Mouse (Mus musculus): ENCODE data around the gene Olfr112. TPM values are rescaled to one million over a fixed set of nuclear protein-coding genes. Genes with fewer than 3 reads are reported as not detected.
"Not testable (repeated sequence)": the region's sequence is repeated elsewhere in the genome, so short reads cannot be mapped to it uniquely, and the experiment has no call there.

Olfr112 gene
- not detected in 2 replicates for polyA plus RNA-seq (2014; fragmentation: Nextera tagmentation; extraction: Ambion mirVana)

GRCm38 (mm10) chr17:37569351-37569750 lies at the start of gene Olfr112:
Gene Olfr112 (minus strand): TSS chr17:37569451.
- ATAC-seq (replicated peaks; ENCODE audit: insufficient number of reproducible peaks, low FRiP score, low TSS enrichment) = no peak
- Histone ChIP-seq H3K27me3 (ENCODE audit: control insufficient read depth, insufficient read depth, low read length) (no peaks in the 10 kb centered on the region), H3K9ac (ENCODE audit: low read depth, low read length) (no peak within 1 kb of the TSS), H3K27ac (ENCODE audit: low read depth, low read length) (no peak within 1 kb of the TSS), H3K4me2 (no peak within 1 kb of the TSS), H3K4me3 (ENCODE audit: low read depth, low read length) (no peak within 1 kb of the TSS), H3K36me3 (ENCODE audit: control insufficient read depth, insufficient read depth, low read length) (no peaks in the 10 kb centered on the region), H3K9me3 (replicated peaks; ENCODE audit: control insufficient read depth, low read length) (no peaks in the 10 kb centered on the region), H3K4me1 (ENCODE audit: control insufficient read depth, insufficient read depth, low read length) (no peaks in the 10 kb centered on the region)

DNA sequence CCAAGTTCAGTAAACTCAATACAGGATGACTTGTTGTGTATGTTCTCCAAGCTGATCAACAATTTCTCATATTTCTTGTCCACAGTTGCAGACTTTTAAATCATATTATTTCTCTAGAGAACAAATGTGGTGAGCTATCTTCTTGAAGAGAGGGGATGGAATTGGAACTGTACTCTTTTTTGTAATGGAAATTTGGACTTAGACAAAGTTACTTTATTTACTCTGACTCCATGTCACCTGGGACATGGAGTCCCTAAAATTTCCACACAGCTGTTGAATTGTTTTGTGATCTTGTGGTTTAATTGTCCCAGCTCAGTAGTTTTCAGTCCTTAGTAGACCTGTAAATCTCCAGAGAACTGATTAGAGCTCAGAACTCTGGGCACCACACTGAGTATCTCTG lies 23.4 kb upstream of the Olfr112 start, which contains the start of gene Olfr114:
Olfr114 (minus strand) TSS at position 101 of the 400 bp plus-strand sequence.
- Histone ChIP-seq H3K4me1 (ENCODE audit: control insufficient read depth, insufficient read depth, low read length) (no peaks in the 10 kb centered on the region), H3K27me3 (ENCODE audit: control insufficient read depth, insufficient read depth, low read length) (no peaks in the 10 kb centered on the region), H3K4me2 (no peak within 1 kb of the TSS), H3K9ac (ENCODE audit: low read depth, low read length) (no peak within 1 kb of the TSS), H3K36me3 (ENCODE audit: control insufficient read depth, insufficient read depth, low read length) (no peaks in the 10 kb centered on the region), H3K27ac (ENCODE audit: low read depth, low read length) (no peak within 1 kb of the TSS), H3K4me3 (ENCODE audit: low read depth, low read length) (no peak within 1 kb of the TSS), H3K9me3 (replicated peaks; ENCODE audit: control insufficient read depth, low read length) (no peaks in the 10 kb centered on the region)
- no peak for ATAC-seq (replicated peaks; ENCODE audit: insufficient number of reproducible peaks, low FRiP score, low TSS enrichment)

DNA sequence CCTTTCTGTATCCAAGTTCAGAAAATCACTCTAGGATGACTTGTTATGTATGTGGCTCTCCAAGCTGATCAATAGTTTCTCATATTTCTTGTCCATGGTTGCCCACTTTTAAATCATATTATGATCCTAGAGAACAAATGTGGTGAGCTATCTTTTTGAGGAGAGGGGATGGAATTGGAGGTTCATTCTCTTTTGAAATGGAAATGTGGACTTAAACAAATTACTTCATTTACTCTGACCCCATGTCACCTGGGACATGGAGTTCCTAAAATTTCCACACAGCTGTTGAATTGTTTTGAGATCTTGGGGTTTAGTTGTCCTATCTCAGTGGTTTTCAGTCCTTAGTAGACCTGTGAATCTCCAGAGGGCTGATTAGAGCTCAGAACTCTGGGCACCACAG lies 8.3 kb upstream of the Olfr112 start, which contains the start of gene Olfr113:
Olfr113 (minus strand) TSS at position 101 of the 400 bp plus-strand sequence.
- Histone ChIP-seq H3K27ac (ENCODE audit: low read depth, low read length) (no peak within 1 kb of the TSS), H3K4me3 (ENCODE audit: low read depth, low read length) (no peak within 1 kb of the TSS), H3K4me1 (ENCODE audit: control insufficient read depth, insufficient read depth, low read length) (no peaks in the 10 kb centered on the region), H3K27me3 (ENCODE audit: control insufficient read depth, insufficient read depth, low read length) (no peaks in the 10 kb centered on the region), H3K9ac (ENCODE audit: low read depth, low read length) (no peak within 1 kb of the TSS), H3K36me3 (ENCODE audit: control insufficient read depth, insufficient read depth, low read length) (no peaks in the 10 kb centered on the region), H3K4me2 (no peak within 1 kb of the TSS), H3K9me3 (replicated peaks; ENCODE audit: control insufficient read depth, low read length) (no peaks in the 10 kb centered on the region)
- ATAC-seq (replicated peaks; ENCODE audit: insufficient number of reproducible peaks, low FRiP score, low TSS enrichment) = no peak

DNA sequence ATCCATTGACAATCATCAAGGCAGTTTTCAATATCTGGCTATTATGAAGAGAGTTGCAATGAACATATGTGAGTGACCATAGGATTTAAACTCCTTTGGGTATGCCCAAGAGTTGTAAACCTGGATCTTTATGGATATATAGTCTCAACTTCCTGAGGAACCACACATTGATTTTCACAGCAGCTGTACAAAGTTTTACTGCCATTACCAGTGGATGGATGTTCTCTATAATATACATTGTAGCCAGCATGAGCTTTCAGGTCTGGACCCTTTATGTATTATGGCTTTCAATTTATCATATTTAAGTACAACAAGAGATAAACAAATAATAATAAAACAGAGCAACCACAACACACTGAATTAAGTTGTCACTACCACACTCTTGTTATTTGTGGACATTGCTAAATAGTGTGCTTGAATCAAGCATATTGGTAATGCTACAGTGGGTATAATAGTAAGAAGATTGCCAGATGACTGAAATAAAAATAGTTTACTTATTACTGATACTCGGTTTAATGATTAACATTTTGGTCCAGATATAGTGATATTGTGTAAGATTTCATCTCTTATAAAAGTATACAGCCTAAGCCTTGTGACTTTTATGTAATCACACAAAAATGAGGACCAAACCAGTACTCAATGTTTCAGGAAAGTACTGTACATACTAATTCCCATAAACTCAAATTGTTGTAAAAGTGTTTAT lies 10.2 kb downstream of the Olfr112 start:
- no peaks in the 10 kb centered on the region for H3K36me3 ChIP-seq (ENCODE audit: control insufficient read depth, insufficient read depth, low read length)
- no peak overlapping the region for H3K4me2 ChIP-seq
- no peaks in the 10 kb centered on the region for H3K9me3 ChIP-seq (replicated peaks; ENCODE audit: control insufficient read depth, low read length)
- ATAC-seq (replicated peaks; ENCODE audit: insufficient number of reproducible peaks, low FRiP score, low TSS enrichment) = no peak
- H3K9ac ChIP-seq (ENCODE audit: low read depth, low read length) = no peak overlapping the region
- H3K27me3 ChIP-seq (ENCODE audit: control insufficient read depth, insufficient read depth, low read length) = no peaks in the 10 kb centered on the region
- 56% methylated on average over 1 of the region's 1 CpGs for WGBS (ENCODE audit: insufficient replicate concordance)
- H3K27ac ChIP-seq (ENCODE audit: low read depth, low read length) = no peak overlapping the region
- no peak overlapping the region for H3K4me3 ChIP-seq (ENCODE audit: low read depth, low read length)
- no peaks in the 10 kb centered on the region for H3K4me1 ChIP-seq (ENCODE audit: control insufficient read depth, insufficient read depth, low read length)

DNA sequence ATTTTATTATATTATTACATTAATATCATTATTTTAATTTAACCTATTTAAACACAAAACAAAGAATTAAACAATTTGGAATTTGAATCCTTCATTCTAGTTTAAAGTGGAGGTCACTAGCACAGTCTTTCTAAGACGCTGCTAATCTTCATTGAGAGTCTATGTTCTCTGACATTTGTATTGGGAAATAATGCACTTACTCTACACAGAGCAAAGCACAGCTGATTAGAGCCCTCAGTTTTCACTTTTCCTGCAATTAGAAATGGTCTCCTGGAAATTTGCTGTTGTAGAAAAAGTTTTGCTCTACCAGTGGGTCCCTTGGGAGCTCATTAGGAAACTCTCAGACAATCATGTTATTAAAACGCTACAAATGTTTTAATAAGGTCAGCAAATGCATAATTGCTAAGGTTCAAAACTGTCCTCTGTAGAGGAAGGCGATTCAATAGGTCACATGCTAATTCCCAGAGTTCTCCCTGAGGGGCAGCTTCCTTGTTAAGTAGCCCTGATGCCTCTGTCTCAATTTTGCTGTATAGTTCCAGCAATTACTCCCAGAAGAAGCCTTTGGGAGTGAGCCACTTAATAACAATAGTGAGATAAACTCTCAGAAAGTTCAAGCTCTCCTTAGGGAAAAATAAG lies 25.3 kb downstream of the Olfr112 start:
- no peaks in the 10 kb centered on the region for H3K36me3 ChIP-seq (ENCODE audit: control insufficient read depth, insufficient read depth, low read length)

DNA sequence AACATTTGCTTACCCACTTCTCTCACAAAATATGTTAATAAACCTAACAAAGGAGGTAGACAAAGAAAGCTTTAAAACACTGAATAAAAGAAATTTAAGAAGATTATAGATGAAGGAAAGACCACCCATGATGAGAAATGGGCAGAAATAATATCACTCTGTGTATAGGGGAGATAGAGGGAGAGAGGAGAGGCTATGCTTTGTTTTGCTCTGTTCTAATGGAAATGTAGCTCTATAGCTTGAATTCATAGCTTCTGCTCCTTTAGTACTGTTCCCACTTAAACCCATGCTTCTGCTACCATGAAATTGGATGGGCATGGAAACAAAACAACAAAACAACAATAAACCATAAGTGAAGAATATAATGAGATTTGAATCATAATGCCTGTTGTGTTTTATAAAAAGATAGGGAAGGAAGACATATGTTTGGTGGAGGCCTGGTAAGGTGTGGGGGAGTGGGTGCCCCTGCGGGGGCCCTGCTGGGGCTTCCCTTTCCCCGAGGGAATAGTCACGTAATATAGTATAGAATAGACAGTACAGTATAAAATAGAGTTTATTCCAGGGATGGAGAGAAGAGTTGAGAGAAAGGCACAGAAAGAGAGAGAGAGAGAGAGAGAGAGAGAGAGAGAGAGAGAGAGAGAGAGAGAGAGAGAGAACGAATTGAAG lies 27.7 kb downstream of the Olfr112 start:
- H3K36me3 ChIP-seq (ENCODE audit: control insufficient read depth, insufficient read depth, low read length) = no peaks in the 10 kb centered on the region
- 74% methylated on average over 4 of the region's 4 CpGs for WGBS (ENCODE audit: insufficient replicate concordance)
- no peak for ATAC-seq (replicated peaks; ENCODE audit: insufficient number of reproducible peaks, low FRiP score, low TSS enrichment)
- H3K4me3 ChIP-seq (ENCODE audit: low read depth, low read length) = no peak overlapping the region
- H3K27me3 ChIP-seq (ENCODE audit: control insufficient read depth, insufficient read depth, low read length) = no peaks in the 10 kb centered on the region
- H3K9me3 ChIP-seq (replicated peaks; ENCODE audit: control insufficient read depth, low read length) = no peaks in the 10 kb centered on the region
- no peak overlapping the region for H3K4me2 ChIP-seq
- H3K9ac ChIP-seq (ENCODE audit: low read depth, low read length) = no peak overlapping the region
- H3K4me1 ChIP-seq (ENCODE audit: control insufficient read depth, insufficient read depth, low read length) = no peaks in the 10 kb centered on the region
- no peak overlapping the region for H3K27ac ChIP-seq (ENCODE audit: low read depth, low read length)

More for the DNA sequence above, 25.3 kb downstream of the Olfr112 start:
- Histone ChIP-seq H3K4me2 (no peak overlapping the region), H3K27ac (ENCODE audit: low read depth, low read length) (no peak overlapping the region), H3K4me1 (ENCODE audit: control insufficient read depth, insufficient read depth, low read length) (no peaks in the 10 kb centered on the region), H3K9me3 (replicated peaks; ENCODE audit: control insufficient read depth, low read length) (no peaks in the 10 kb centered on the region), H3K27me3 (ENCODE audit: control insufficient read depth, insufficient read depth, low read length) (no peaks in the 10 kb centered on the region), H3K4me3 (ENCODE audit: low read depth, low read length) (no peak overlapping the region), H3K9ac (ENCODE audit: low read depth, low read length) (no peak overlapping the region)
- 58% methylated on average over 3 of the region's 3 CpGs for WGBS (ENCODE audit: insufficient replicate concordance)
- no peak for ATAC-seq (replicated peaks; ENCODE audit: insufficient number of reproducible peaks, low FRiP score, low TSS enrichment)

DNA sequence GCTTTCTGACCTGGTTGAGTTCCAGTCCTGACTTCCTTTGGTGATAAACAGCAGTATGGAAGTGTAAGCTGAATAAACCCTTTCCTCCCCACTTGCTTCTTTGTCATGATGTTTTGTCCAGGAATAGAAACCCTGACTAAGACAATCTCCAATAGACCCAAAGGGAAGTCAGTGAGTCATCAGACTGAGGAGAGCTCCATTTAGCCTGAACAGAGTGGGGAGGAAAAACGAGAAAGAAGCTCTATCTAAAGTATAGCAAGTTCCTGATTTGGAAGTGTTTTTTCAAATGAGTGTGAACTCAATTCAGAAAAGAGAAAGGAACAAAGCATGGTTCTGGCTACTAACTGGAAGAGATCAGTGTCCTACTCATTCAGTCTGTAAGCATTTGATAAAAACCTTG lies 30.8 kb downstream of the Olfr112 start:
- not testable (repeated sequence) for H3K4me1 ChIP-seq (ENCODE audit: control insufficient read depth, insufficient read depth, low read length); H3K4me2 ChIP-seq; H3K36me3 ChIP-seq (ENCODE audit: control insufficient read depth, insufficient read depth, low read length); H3K4me3 ChIP-seq (ENCODE audit: low read depth, low read length); H3K9me3 ChIP-seq (replicated peaks; ENCODE audit: control insufficient read depth, low read length); H3K9ac ChIP-seq (ENCODE audit: low read depth, low read length); ATAC-seq (replicated peaks; ENCODE audit: insufficient number of reproducible peaks, low FRiP score, low TSS enrichment); H3K27ac ChIP-seq (ENCODE audit: low read depth, low read length); H3K27me3 ChIP-seq (ENCODE audit: control insufficient read depth, insufficient read depth, low read length)
- WGBS (ENCODE audit: insufficient replicate concordance) = 23% methylated on average over 1 of the region's 1 CpGs

DNA sequence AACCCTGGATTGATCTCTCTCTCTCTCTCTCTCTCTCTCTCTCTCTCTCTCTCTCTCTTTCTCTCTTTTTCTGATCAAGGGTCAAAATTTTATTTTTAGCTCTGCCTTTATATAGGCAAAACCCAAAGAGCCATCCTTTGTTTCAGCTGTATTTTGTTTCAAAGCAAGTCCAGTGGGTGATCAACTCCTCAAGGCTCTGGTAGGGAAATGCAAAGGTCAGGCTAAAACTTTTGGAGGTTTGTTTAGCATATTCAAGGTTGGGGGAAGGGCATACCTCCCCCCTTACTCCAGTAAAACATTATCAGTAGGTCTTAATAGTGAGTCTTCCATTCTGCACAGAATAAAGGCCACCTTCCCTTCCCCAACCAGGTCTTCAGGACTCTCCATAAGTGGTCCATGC lies 34.1 kb downstream of the Olfr112 start:
- H3K27ac ChIP-seq (ENCODE audit: low read depth, low read length) = no peak overlapping the region
- ATAC-seq (replicated peaks; ENCODE audit: insufficient number of reproducible peaks, low FRiP score, low TSS enrichment) = no peak

More for the DNA sequence above, 34.1 kb downstream of the Olfr112 start:
- no peaks in the 10 kb centered on the region for H3K36me3 ChIP-seq (ENCODE audit: control insufficient read depth, insufficient read depth, low read length)
- no peaks in the 10 kb centered on the region for H3K9me3 ChIP-seq (replicated peaks; ENCODE audit: control insufficient read depth, low read length)
- H3K9ac ChIP-seq (ENCODE audit: low read depth, low read length) = no peak overlapping the region
- no peak overlapping the region for H3K4me3 ChIP-seq (ENCODE audit: low read depth, low read length)
- H3K4me2 ChIP-seq = no peak overlapping the region
- no peaks in the 10 kb centered on the region for H3K4me1 ChIP-seq (ENCODE audit: control insufficient read depth, insufficient read depth, low read length)
- no peaks in the 10 kb centered on the region for H3K27me3 ChIP-seq (ENCODE audit: control insufficient read depth, insufficient read depth, low read length)
